Mouse (Mus musculus) lung, adult 2 months (tissue): ENCODE data around the gene Ppp2r3a. TPM values are rescaled to one million over a fixed set of nuclear protein-coding genes. Genes with fewer than 3 reads are reported as not detected.

ENCODE experiments used
- DNase-seq: peaks from one replicate; pipeline ENCODE4 v3.0.0; 2022
- H3K4me1 ChIP-seq: fragments of 200-500 bp; 2 replicates; pipeline ENCODE4 v1.6.1; 2011; ENCODE audit warnings: low read length; ENCODE audit not compliant: control insufficient read depth, insufficient read depth
- H3K4me3 ChIP-seq: fragments of 200-500 bp; replicated peaks from 2 replicates; pipeline ENCODE3; 2011; ENCODE audit warnings: low read depth, mild to moderate bottlenecking, control low read depth, low read length; ENCODE audit errors: extremely low read depth
- CTCF ChIP-seq: fragments of 200-500 bp; IDR thresholded peaks from 2 replicates; pipeline ENCODE4 v1.5.1; 2011; ENCODE audit warnings: mild to moderate bottlenecking, low read length, control low read depth; ENCODE audit not compliant: insufficient read depth
- POLR2A ChIP-seq: fragments of 200-500 bp; IDR thresholded peaks from 2 replicates; pipeline ENCODE4 v1.6.1; 2011; ENCODE audit warnings: low read depth, mild to moderate bottlenecking, control low read depth, low read length, borderline replicate concordance; ENCODE audit errors: extremely low read depth
- WGBS: fragments of 180-500 bp; shearing (Covaris S2); methylation state at CpG from one replicate; pipeline ENCODE4 v1.1.7; 2018; 5-methylcytosine and 5-hydroxymethylcytosine counted together
- polyA plus RNA-seq: library from polyadenylated mRNA; depleted of rRNA; stranded (reverse); fragments of >200 nt; gene quantifications from 2 replicates; pipeline ENCODE4 v1.2.3, GENCODE M21; 2012

The Ppp2r3a gene
- polyA plus RNA-seq, 1 experiment, result 6.7 TPM

DNA sequence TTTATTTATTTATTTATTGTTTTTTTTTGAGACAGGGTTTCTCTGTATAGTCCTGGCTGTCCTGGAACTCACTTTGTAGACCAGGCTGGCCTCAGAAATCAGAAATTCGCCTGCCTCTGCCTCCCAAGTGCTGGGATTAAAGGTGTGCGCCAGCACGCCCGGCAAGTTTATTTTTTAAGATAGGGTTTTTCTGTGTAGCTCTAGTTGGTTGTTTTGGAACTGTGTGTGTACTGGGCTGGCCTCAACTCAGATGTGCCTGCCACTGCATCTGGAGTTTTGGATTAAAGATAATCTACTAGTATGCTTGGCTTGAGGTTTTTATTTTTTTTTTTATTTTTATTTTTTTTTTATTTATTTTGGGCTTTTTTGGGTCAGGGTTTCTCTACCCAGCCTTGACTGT lies 156.2 kb downstream of the Ppp2r3a start:
- WGBS, result 88% methylated on average over 4 of the region's 4 CpGs
- no peak for DNase-seq
- Histone ChIP-seq H3K4me3 (no peak overlapping the region), H3K4me1 (peaks cover 15% of the 10 kb centered on the region)
- no peak for TF ChIP-seq POLR2A
- no peak for TF ChIP-seq CTCF

DNA sequence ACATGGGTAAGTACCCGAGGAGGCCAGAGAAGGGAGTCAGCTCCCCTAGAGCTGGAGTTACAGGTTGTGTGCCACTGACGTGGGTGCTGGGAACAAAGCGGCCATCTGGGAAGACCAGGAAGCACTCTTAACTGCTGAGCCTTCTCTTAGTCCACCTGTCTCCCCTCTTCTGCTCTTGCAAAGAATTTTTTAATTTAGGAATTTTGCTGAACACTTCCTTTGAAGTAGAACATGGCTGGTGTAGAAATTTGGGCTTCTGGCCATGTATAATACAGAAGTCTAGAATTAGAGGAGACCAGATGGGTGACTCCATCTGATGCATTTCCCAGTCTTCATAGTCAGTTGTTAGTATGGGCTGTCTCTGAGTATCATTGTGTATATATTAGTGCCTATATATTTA lies 167.9 kb downstream of the Ppp2r3a start:
- DNase-seq, result no peak
- Histone ChIP-seq H3K4me3 (no peak overlapping the region), H3K4me1 (peaks cover 16% of the 10 kb centered on the region)
- TF ChIP-seq CTCF (no peak), POLR2A (no peak)
- 69% methylated on average over 3 of the region's 3 CpGs for WGBS

DNA sequence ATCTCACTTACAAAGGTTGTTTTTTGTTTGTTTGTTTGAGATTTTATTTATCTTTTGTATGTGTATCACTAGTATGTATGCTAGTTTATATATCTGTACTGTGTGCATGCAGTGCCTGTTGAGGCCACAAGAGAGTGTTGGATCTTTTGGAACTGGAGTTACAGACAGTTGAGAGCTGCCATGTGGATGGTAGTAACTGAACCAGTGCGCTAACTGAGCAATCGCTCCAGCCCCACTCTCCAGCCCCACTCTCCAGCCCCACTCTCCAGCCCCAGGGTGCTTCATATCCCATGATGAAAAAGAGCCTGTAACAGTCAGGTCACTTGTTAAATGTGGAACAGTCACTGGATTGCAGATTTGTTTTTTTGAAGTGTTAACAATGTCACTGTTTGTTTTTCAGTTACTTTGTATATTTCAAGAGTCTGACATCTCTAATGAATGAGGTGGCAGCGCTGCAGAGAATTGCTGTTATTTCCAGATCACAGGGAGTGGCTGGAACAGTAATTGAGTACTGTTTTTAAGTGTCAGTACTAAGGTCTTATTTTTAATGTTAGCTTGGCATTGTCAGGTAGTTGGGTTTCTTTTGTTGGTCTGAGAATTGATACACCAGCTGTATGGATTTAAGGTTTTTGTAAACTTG lies 171.4 kb downstream of the Ppp2r3a start:
- Histone ChIP-seq H3K4me3 (peak overlapping the region; percentile 15), H3K4me1 (peaks cover 22% of the 10 kb centered on the region)
- DNase-seq, result no peak
- TF ChIP-seq POLR2A, result no peak
- TF ChIP-seq CTCF, result no peak
- WGBS, result 12% methylated on average over 3 of the region's 3 CpGs

DNA sequence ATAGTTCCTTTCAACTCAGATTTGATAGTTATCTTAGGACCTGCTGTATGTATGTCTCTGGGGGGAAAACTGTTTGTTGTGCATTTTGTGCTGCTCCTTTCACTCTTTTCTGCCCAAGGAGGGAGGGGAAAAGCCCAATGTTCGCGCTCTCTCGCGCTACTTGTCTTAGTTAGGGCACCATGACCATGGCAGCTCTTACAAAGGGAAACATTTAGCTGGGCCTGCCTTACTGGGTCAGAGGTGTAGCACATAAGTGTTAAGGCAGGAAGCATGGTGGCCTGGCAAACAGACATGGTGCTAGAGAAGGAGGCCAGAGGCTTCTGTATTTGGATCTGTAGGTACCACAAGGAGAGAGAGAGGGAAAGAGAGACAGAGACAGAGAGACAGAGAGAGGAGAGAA lies 173.0 kb downstream of the Ppp2r3a start:
- Histone ChIP-seq H3K4me1 (peaks cover 22% of the 10 kb centered on the region), H3K4me3 (peak overlapping the region; percentile 6)
- TF ChIP-seq POLR2A (no peak), CTCF (no peak)
- no peak for DNase-seq
- WGBS, result 52% methylated on average over 4 of the region's 4 CpGs

DNA sequence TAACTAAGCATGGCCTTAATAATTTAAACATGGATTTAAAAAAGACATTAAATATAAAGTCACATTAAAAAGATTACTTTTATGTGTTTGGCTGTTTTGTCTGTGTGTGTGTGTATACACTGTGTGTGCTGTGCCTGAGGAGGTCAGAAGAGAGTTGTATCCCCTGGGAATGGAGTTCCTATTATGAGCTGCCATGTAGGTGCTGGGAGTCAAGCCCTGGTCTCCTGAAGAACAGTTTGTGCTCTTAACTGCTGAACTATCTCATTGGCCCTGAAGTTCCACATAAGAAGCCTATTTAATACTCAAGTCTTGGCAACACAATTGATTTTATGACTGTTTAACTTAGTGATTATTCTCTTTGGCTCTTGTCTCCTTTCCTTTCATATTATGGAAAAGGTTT lies 174.1 kb downstream of the Ppp2r3a start:
- TF ChIP-seq POLR2A (no peak), CTCF (no peak)
- peaks cover 22% of the 10 kb centered on the region for H3K4me1 ChIP-seq
- no peak for DNase-seq
- peak overlapping the region; percentile 19 for H3K4me3 ChIP-seq

DNA sequence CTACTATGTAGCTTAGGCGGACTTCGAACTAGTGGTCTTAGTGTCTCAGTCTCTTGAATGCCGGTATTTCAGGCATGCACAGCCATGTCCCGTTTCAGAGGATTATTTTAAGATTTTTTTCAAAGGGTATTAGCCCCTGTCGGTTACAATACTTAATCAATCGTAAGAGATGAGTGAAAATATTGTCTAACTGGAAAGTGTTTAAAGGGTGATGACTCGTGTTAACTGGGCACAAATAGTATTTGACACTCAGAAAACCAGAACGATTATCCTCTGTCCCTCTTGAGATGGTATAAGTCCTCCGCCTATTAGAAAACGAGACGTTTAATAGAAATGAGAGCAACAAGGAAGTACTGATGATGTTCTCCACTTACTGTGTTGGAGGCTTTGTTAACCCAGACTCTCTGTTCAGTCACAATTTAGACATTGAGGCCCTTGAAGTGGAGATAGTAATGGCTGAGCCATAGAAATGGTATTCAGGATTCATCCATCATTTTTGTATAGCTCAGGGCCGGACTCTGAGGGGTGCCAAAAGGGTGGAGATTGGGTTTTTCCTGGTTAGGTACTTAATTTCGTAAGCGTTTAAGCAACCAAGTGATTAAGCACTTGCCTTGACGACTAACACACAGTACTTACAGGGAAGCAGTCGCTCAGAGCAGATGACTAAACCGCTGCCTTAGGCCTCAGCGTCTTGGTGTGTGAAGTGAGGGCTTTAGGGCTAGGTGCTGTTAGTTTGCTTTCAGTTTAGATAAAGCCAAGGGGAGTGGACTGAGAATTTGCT lies 175.3 kb downstream of the Ppp2r3a start:
- WGBS, result 0% methylated on average over 18 of the region's 18 CpGs
- Histone ChIP-seq H3K4me3 (peak overlapping the region; percentile 96), H3K4me1 (peaks cover 18% of the 10 kb centered on the region)
- peak; percentile 26; the same call in 1 of the 2 replicates for TF ChIP-seq POLR2A
- no peak for TF ChIP-seq CTCF
- peak; percentile 35 for DNase-seq

DNA sequence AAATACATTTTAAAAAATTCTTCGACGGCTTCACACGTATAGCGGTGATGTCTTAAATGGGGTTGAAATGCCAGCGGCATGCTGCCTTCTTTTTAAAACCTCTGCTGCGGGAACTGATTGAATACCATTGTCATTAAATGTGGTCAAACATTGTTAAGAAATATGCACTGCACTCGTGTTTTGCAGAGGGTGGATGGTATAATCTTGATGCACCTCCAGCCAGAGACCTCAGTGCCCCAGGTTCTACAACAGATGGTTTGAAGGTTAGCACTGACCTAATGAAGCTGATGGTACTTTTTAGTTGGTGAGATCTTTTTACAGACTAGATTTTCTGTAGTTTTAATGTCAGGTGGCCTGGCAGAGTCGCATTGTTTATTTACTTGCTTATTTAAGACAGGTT lies 175.9 kb downstream of the Ppp2r3a start:
- no peak for DNase-seq
- Histone ChIP-seq H3K4me1 (peaks cover 18% of the 10 kb centered on the region), H3K4me3 (peak overlapping the region; percentile 96)
- under 1% methylated on average over 8 of the region's 8 CpGs for WGBS
- TF ChIP-seq CTCF, result no peak
- TF ChIP-seq POLR2A, result no peak

DNA sequence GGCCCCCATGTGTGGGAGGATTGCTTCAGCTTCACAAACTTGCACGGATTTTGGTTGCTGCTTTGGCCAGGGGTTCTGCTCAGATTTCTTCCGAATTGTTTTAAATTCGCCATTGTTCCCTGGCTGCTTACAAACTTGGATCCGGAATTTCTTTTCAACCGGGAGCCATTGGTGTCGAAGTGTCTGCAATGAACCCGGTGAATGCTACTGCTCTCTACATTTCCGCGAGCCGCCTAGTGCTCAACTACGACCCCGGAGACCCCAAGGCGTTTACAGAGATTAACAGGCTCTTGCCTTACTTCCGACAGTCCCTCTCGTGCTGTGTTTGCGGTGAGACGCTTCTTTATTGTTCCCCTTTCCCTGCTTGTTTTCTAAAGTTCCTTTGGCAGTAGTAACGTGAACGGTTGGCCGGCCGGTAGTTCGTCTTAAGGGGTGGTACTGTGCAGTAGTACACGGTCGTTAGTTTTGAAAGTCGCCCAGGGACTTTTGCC lies 176.5 kb downstream of the Ppp2r3a start:
- Histone ChIP-seq H3K4me1 (peaks cover 16% of the 10 kb centered on the region), H3K4me3 (peak overlapping the region; percentile 96)
- peak; percentile 56 for DNase-seq
- no peak for TF ChIP-seq POLR2A
- TF ChIP-seq CTCF, result no peak
- WGBS, result under 1% methylated on average over 25 of the region's 25 CpGs

DNA sequence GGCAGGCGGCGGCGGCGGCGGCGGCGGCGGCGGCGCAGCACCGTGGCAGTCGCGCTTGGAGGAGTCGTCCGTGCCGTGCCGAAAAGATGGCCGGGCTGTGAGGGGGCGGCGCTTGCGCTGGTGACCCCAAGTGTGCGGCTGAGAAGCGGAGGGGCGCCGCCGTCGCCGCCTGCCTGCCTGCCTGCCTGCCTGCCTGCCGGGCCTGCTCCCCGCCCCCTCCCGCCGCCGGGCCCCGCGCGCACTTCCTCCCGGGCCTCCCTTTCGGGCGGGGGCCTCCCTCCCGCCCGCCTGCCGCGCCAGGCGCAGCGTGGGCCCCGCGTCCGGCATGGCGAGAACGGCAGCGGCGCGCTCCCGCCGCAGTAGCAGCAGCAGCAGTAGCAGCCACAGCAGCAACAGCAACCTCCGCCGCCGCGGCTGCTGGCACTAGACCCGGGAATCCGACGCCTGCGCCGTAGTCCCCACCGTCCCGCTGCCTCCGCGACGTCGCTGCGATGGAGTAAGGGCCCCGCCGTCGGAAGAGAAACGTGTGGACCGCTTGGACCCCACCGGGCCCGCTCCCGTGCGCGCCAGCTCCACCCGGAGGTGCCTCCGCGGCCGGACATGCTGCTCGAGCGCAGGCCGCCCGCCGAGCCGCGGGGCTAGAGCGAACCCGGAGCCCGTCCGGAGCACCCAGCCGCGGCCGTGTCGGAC lies 177.1 kb downstream of the Ppp2r3a start:
- DNase-seq, result peak; percentile 80

More for the DNA sequence above, 177.1 kb downstream of the Ppp2r3a start:
- TF ChIP-seq POLR2A, result peak; percentile 43; the same call in 1 of the 2 replicates
- TF ChIP-seq CTCF, result no peak
- Histone ChIP-seq H3K4me1 (peaks cover 10% of the 10 kb centered on the region), H3K4me3 (peak overlapping the region; percentile 96)
- under 1% methylated on average over 93 of the region's 100 CpGs for WGBS
